Mouse (Mus musculus): ENCODE measurements around the gene Shank2.

- TF ChIP-seq CTCF (IDR thresholded peaks at IDR 0.05; ENCODE audit: borderline replicate concordance, extremely low read depth, insufficient read depth, insufficient read length) (no peak), POLR2A (IDR thresholded peaks at IDR 0.05; ENCODE audit: borderline replicate concordance, extremely low read depth, insufficient read depth, insufficient read length, poor library complexity, severe bottlenecking) (no peak)
Measured at GRCm38 (mm10) chr7:144114230-144114629, 112.5 kb downstream of the Shank2 start.

Data from brain, embryonic 14.5 days (tissue).